Mouse (Mus musculus) spleen, embryonic (tissue): Measurements from ENCODE around the gene Fcgr4.

ENCODE experiments used
- CTCF ChIA-PET: fragments of 350-600 bp; sonication (Branson Sonifier 250); formaldehyde crosslinking; loops from one replicate; lab custom pipeline; 2022; lab: Charles Lee

The Fcgr4 gene

GRCm38 (mm10) chr1:171018737-171019136 lies at the start of gene Fcgr4:
Fcgr4 (plus strand) TSS chr1:171018920.
- CTCF ChIA-PET = no interaction called here

DNA sequence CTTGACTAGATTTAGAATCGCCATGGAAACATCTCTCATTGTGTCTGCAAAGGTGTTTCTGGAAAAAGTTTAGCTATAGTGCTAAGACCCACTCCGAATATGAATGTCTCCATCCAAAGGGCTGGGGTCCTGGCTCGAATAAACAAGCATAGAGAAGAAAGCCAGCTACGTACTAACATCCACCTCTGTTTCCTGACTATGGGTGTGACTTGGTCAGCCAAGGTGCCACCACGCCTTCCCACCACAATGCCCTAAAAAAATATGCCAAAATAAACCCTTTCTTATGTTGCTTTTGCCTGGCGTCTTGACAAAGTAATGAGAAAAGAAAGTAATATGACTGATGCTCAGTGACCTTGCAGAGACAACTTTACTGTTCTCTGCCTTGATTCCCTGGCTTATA lies 46.2 kb upstream of the Fcgr4 start:
- CTCF ChIA-PET = interaction anchor here (0.7 kb wide), 1 partner anchor 165 kb away, joined by 6 read pairs; no protein-coding TSS in a partner anchor

DNA sequence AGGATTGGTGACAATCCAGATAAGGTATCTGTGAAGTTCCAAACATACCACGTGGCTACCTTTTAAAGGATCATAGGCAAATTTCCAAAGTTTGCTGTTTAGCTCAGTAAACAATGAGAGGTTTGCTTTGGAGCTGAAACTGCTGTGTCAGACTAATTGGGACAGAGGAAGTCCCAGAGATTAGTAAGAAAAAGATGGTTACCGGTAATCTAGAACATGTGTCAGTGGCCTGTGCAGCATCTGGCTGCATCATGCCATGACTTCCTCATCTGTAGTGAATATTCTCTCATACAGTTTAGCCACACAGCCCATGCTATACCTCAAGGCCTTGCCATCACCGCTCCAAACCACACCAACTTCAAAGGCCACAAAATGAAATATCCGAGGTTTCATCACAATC lies 45.8 kb upstream of the Fcgr4 start:
- CTCF ChIA-PET = interaction anchor here (0.8 kb wide), 1 partner anchor 57 kb away, joined by 3 read pairs; no protein-coding TSS in a partner anchor

- CTCF ChIA-PET = no interaction called here
These were observed 44.5 kb upstream of the Fcgr4 start for GRCm38 (mm10) chr1:170974171-170974570.

DNA sequence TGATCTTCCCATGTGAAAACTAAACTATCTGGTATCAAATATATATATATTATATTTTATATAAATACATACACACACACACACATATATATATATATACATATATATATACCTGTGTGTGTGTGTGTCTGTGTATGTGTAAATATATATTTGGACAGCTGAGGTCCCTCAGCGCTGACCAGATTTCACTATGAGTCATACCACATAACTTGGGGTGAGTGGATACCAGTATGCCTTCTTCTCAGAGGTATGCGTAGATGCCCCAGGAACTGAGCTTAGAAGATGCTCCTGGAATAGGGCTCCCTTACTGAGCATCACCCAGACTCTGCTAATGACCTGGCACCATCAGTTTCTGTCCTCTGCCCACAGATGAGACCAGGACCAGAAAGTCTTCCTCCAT lies 44.0 kb upstream of the Fcgr4 start:
- CTCF ChIA-PET = no interaction called here

GRCm38 (mm10) chr1:170975350-170975749 lies 43.4 kb upstream of the Fcgr4 start:
- CTCF ChIA-PET = interaction anchor here (0.7 kb wide), 1 partner anchor 17 kb away, joined by 3 read pairs; no protein-coding TSS in a partner anchor

DNA sequence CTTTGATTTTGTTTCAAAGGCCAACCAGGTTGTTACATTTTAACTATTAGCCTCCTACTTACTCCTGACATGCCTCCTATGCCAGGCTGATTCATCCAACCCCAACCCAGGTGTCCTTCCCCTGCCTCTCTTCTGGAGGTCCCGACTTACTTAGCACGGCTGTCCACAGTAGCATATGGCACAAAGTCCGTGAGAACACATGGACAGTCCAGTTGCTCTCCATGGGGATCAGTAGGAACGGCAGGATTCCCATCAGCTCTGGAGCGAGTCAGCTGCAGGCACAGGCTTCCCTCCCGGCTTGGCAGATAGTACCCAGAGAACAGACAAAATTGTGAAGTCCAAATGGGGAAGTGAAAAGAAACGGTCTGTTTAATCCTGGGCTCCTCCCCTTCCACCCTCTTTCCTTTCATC lies 43.0 kb upstream of the Fcgr4 start:
- CTCF ChIA-PET = interaction anchor here (0.7 kb wide), 1 partner anchor 16 kb away, joined by 3 read pairs; no protein-coding TSS in a partner anchor

DNA sequence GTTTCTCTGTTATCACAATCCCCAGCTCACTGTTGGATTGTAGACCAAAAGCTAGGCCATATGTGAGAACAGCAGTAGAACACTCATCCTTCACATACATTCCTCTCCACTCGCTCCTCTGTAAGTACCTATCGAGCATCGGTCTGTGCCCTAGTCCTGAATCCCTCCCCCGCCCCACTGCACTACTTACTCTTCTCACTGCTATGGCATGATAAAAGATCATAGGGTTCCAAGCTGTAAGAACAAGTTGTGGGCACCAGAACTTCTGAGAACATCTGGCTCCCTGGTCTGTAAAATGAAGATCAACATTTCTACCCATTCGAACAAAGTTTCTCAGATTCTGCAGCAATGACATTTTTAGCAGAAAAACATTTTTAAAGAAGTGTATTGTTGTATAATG lies 42.3 kb upstream of the Fcgr4 start, which contains the start of gene Fcgr2b:
Fcgr2b (minus strand) TSS at position 101 of the 400 bp plus-strand sequence.
- CTCF ChIA-PET = interaction anchor here (0.7 kb wide), 1 partner anchor 37 kb away, joined by 3 read pairs; no protein-coding TSS in a partner anchor

DNA sequence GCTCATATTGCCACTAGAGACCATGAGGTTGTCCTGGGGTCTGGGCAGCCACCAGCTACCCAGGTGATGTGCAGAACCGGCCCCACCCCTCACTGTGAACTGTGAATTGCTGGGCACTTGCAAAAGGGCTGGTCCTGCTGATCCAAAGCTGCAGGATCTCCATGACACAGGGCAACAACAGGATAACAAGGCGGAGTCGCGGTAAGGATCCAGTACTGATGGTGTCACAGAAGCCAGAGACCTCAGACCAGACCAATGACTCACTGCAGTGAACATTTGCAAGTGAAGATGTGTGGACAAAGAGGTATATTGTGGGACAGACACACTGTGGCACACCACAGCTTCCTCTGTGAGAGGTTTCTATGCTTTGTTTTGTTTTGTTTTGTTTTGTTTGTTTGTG lies 40.1 kb upstream of the Fcgr4 start:
- CTCF ChIA-PET = no interaction called here

GRCm38 (mm10) chr1:170981679-170982078 lies 37.0 kb upstream of the Fcgr4 start:
- CTCF ChIA-PET = interaction anchor here (0.6 to 1.1 kb wide), 2 partner anchors 9 to 16 kb away, joined by 4 to 6 read pairs; no protein-coding TSS in a partner anchor

- CTCF ChIA-PET = interaction anchor here (1.1 kb wide), 1 partner anchor 15 kb away, joined by 4 read pairs; no protein-coding TSS in a partner anchor
These were observed 36.4 kb upstream of the Fcgr4 start for GRCm38 (mm10) chr1:170982301-170982700.

DNA sequence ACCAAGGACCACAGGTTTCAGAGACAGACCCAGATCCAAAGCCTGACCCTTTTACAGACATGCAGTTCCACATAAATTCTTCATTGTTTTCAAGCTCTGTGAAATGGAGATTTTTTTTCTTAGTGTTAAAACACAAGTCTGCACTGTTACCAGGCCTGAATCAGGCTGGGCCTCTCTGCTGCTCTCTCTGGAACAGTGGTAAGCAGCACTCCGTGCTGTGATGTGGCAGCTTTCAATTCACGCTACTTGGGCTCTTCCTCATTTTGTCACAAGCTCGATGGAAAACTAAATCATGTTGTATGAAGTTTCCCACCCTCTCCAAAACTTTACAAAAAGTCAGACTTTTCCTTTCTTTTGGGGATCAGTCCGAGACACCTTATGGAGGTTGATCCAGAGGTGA lies 35.7 kb upstream of the Fcgr4 start:
- CTCF ChIA-PET = interaction anchor here (1.0 kb wide), 1 partner anchor 54 kb away, joined by 3 read pairs; no protein-coding TSS in a partner anchor

DNA sequence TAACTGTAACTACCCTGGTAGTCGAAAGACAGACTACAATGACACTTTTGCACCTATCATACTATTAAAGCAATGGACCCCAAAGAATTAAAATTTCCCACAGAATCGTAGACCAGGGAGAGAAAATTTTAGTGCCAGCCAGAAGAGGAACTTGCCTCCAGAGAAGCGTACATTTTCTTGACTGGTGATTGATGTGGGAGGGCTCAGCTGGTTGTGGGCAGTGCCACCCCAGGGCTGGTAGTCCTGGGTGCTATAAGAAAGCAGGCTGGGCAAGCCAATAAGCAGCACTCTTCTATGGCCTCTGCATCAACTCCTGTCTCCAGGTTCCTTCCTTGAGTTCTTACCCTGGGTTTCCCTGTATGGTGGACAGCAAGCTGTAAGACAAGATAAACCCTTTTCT lies 33.6 kb upstream of the Fcgr4 start:
- CTCF ChIA-PET = interaction anchor here (0.6 to 1.9 kb wide), 3 partner anchors 59 to 66 kb away, joined by 3 to 4 read pairs (median 3); no protein-coding TSS in a partner anchor

DNA sequence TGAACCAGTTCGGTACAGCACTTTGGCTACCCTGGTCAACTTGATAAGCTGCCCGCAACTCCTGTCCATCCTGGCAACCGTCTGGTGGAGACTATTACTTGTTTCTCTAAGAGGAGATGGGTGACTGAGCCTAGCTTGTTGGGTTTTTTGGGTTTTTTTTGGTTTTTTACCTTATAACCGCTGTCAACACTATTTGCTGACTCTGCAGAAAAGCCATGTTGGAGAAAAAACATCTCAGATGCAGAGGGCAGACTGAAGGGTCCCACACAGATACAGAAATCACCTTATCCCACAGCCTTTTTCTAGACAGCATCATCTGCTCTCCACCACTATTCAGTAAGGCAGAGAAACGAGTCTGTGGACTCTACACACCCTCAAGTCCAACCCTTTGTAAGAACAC lies 32.9 kb upstream of the Fcgr4 start:
- CTCF ChIA-PET = interaction anchor here (0.7 to 1.9 kb wide), 2 partner anchors 59 to 62 kb away, joined by 3 to 4 read pairs; no protein-coding TSS in a partner anchor

- CTCF ChIA-PET = interaction anchor here (0.6 kb wide), 1 partner anchor 393 kb away, joined by 3 read pairs; no protein-coding TSS in a partner anchor
These were observed 29.1 kb upstream of the Fcgr4 start for GRCm38 (mm10) chr1:170989656-170990055.

GRCm38 (mm10) chr1:170992550-170992949 lies 26.2 kb upstream of the Fcgr4 start:
- CTCF ChIA-PET = interaction anchor here (0.7 to 1.3 kb wide), 3 partner anchors 87 to 341 kb away, joined by 3 to 36 read pairs (median 6); no protein-coding TSS in a partner anchor

GRCm38 (mm10) chr1:170996034-170996433 lies 22.7 kb upstream of the Fcgr4 start:
- CTCF ChIA-PET = interaction anchor here (0.7 to 2.3 kb wide), 4 partner anchors 29 to 100 kb away, joined by 3 to 13 read pairs (median 5); no protein-coding TSS in a partner anchor

DNA sequence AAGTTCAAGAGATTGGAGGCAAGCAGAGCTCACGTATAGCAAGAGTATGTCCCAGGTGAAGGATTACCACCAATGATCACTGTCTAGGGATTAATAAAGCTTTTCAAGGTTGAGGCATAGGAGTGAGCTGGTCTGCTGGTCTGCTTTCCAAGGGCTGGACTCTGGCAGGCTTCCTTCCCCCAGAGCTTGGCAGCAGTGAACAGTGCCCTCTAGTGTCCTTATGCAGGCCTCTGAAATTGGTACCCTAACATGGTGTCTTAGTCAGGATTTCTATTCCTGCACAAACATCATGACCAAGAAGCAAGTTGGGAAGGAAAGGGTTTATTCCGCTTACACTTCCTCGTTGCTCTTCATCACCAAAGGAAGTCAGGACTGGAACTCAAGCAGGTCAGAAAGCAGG lies 22.0 kb upstream of the Fcgr4 start:
- CTCF ChIA-PET = interaction anchor here (0.5 to 2.3 kb wide), 6 partner anchors 15 to 106 kb away, joined by 3 to 13 read pairs (median 4); no protein-coding TSS in a partner anchor

DNA sequence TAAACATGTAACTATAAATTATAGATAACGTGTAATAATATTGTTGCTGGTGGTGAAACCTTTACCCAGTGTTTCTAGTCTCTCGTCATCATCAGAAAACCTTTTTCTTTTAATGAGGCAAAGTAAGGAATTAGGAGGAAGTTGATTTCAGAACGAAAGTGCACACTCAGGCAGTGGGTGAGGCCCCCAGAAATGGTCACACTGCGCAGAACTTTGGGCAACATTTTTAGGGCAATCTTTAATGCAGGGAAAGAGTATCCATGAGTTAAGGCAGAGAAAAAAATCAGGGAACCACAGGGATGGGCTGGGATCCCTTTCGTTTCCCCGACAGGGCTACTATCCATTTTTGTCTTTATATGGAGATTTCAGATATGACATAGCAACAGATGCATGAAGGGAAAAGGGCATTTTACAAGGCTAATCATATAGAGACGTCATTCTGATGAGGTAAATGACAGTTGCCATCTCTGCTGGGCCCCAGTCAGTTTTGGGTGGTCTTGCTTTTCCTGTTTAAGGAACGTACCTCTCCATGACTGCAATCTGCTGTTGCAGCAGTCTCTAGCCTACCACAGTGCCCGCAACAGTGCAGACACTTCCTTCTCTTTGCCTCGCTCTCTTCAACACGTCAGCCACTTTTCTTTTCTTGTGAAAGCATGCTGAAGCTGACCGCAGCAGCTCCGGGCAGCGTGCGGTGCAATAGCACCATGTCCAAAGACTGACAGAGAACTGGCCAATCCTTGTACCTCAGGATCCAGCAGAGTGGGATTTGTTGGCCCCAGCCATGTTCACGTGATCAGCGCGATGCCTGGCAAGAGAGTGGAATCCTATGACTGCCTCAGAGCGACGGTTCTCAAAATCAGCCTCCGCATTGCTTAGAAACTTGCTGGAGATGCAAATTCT lies 20.7 kb upstream of the Fcgr4 start:
- CTCF ChIA-PET = interaction anchor here (0.6 to 1.4 kb wide), 3 partner anchors 16 to 105 kb away, joined by 3 to 6 read pairs (median 4); no protein-coding TSS in a partner anchor

GRCm38 (mm10) chr1:170999811-171000210 lies 18.9 kb upstream of the Fcgr4 start:
- CTCF ChIA-PET = no interaction called here

DNA sequence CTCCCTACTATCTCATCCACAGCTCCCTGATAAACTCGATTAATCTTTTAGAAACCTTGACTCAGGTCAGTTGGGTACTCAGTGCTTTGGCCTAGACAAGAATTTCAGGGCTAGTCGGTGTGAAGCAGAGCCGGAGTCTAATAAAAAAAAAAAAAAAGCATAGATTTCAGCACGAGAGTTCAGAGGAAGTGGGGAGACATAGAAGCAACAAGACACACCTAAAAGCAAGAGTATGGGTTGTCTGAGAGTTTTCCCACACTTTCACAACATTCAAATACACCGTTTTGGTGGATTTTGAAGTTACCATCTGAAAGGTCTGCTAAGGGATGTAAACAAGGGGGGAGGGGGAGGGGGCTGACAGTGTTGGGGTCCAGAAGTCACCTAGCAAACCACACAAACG lies 13.6 kb upstream of the Fcgr4 start:
- CTCF ChIA-PET = no interaction called here

- CTCF ChIA-PET = no interaction called here
These were observed 13.1 kb upstream of the Fcgr4 start for GRCm38 (mm10) chr1:171005586-171005985.
